22 mouse cellular contexts compared by ENCODE assay signal in genomic region chr17:46691390-46691789, GRCm38 (mm10). TPM values are rescaled to one million over a fixed set of nuclear protein-coding genes. Genes with fewer than 3 reads are reported as not detected.
DNase-seq lines count a peak whose midpoint lies in the region; ATAC-seq and TF ChIP-seq lines count a peak whose summit lies in the region.
"Had no signal": no experiment of that assay in that cellular context is flagged by ENCODE, and none has a peak within 500 bp of the region (broad histone marks: within the 10 kb centered on the region; RNA-seq: fewer than 3 reads in every experiment).

No protein-coding gene starts in this region.

- H3K4me3 ChIP-seq in midbrain, postnatal 0 days (ENCODE audit: low read depth, low read length): no peak overlapping the region
- H3K4me3 ChIP-seq in midbrain, embryonic 16.5 days (ENCODE audit: low read depth, low read length): no peak overlapping the region
- no peak overlapping the region for H3K4me3 ChIP-seq in heart, adult 2 months
- H3K4me3 ChIP-seq: embryonic facial prominence, embryonic 10.5 days; forebrain, embryonic 13.5 days; heart, embryonic 10.5 days; hindbrain, embryonic 13.5 days; intestine, embryonic 15.5 days had no signal

- TF ChIP-seq CTCF in midbrain, postnatal 0 days (IDR thresholded peaks at IDR 0.05): 0 out of 2 replicates have a peak, but pooled peaks have one; percentile 4
- no peak for TF ChIP-seq CTCF in heart, adult 2 months (IDR thresholded peaks at IDR 0.05)

- H3K27me3 ChIP-seq in midbrain, postnatal 0 days (ENCODE audit: insufficient read depth, low read length): no peaks in the 10 kb centered on the region
- H3K27me3 ChIP-seq in midbrain, embryonic 16.5 days (ENCODE audit: control insufficient read depth, insufficient read depth, low read depth, low read length): no peaks in the 10 kb centered on the region
- H3K27me3 ChIP-seq in heart, adult 2 months (ENCODE audit: control insufficient read depth, insufficient read depth, low read length): no peaks in the 10 kb centered on the region
- H3K27me3 ChIP-seq: forebrain, embryonic 13.5 days; hindbrain, embryonic 13.5 days; intestine, embryonic 15.5 days had no signal

- intact Hi-C loops in heart, adult 2 months (cut with DNase I): no loop called here

- no peak for DNase-seq in midbrain, postnatal 0 days (ENCODE audit: low spot score)
- DNase-seq in CD4-positive helper T cell, adult 2 months (ENCODE audit: low read depth, low spot score): peak; percentile 21
- peak; percentile 48 for DNase-seq in induced T-regulatory cell, adult 2 months (ENCODE audit: low read depth)
- no peak for DNase-seq in ovary, postnatal 36 days (ENCODE audit: low spot score)
- DNase-seq in adrenal gland, adult 2 months: no peak
- no peak for DNase-seq in heart, adult 2 months
- DNase-seq: adrenal gland, postnatal 25 days; cerebellum, adult 18-20 months; cerebellum, adult 9-11 months; cerebellum, postnatal 36 days; forebrain, postnatal 0 days; gastrocnemius, postnatal 14 days; heart, postnatal 10 days had no signal

- no peak for TF ChIP-seq POLR2A in heart, adult 2 months (IDR thresholded peaks at IDR 0.05; ENCODE audit: insufficient read depth, low read depth, low read length)

- H3K36me3 ChIP-seq in midbrain, postnatal 0 days (ENCODE audit: insufficient read depth, low read length): peaks cover 6% of the 10 kb centered on the region
- H3K36me3 ChIP-seq in midbrain, embryonic 16.5 days (ENCODE audit: control insufficient read depth, insufficient read depth, low read length): peaks cover 9% of the 10 kb centered on the region
- H3K36me3 ChIP-seq in heart, adult 2 months (ENCODE audit: control insufficient read depth, insufficient read depth, low read length): no peaks in the 10 kb centered on the region

- H3K27ac ChIP-seq in midbrain, postnatal 0 days (ENCODE audit: low read depth, low read length): no peak overlapping the region
- H3K27ac ChIP-seq in midbrain, embryonic 16.5 days (ENCODE audit: low read length): no peak overlapping the region
- no peak overlapping the region for H3K27ac ChIP-seq in heart, adult 2 months
- H3K27ac ChIP-seq: embryonic facial prominence, embryonic 10.5 days; forebrain, embryonic 13.5 days; heart, embryonic 10.5 days; hindbrain, embryonic 13.5 days; hindbrain, postnatal 0 days; intestine, embryonic 15.5 days had no signal

- TF ChIP-seq EP300 in heart, adult 2 months (IDR thresholded peaks at IDR 0.05; ENCODE audit: insufficient read depth, low read depth, low read length): no peak

- no peak overlapping the region for H3K9ac ChIP-seq in midbrain, postnatal 0 days (replicated peaks; ENCODE audit: low read length, poor library complexity, severe bottlenecking)
- H3K9ac ChIP-seq in midbrain, embryonic 16.5 days (ENCODE audit: low read depth, low read length): no peak overlapping the region
- no peak overlapping the region for H3K9ac ChIP-seq in heart, adult 2 months (ENCODE audit: low read depth, low read length)
- H3K9ac ChIP-seq: forebrain, embryonic 13.5 days; forebrain, postnatal 0 days; hindbrain, embryonic 13.5 days; intestine, embryonic 15.5 days had no signal

- no peak for ATAC-seq in midbrain, postnatal 0 days (ENCODE audit: low FRiP score)
- no peak for ATAC-seq in midbrain, embryonic 16.5 days
- ATAC-seq: activated CD4-positive, CD25-positive, alpha-beta regulatory T cell, adult 4 months; forebrain, embryonic 13.5 days; forebrain, postnatal 0 days; hindbrain, postnatal 0 days; intestine, embryonic 15.5 days had no signal

- H3K79me2 ChIP-seq in heart, adult 2 months (replicated peaks; ENCODE audit: control insufficient read depth, insufficient read depth, low read length): peaks cover 2% of the 10 kb centered on the region; the same call in 1 of the 2 replicates

- H3K9me3 ChIP-seq in midbrain, postnatal 0 days (ENCODE audit: low read length): no peaks in the 10 kb centered on the region
- no peaks in the 10 kb centered on the region for H3K9me3 ChIP-seq in midbrain, embryonic 16.5 days (replicated peaks; ENCODE audit: control insufficient read depth, low read length, poor library complexity, severe bottlenecking)
- H3K9me3 ChIP-seq: embryonic facial prominence, embryonic 10.5 days; forebrain, embryonic 13.5 days; G1E; heart, embryonic 10.5 days; hindbrain, embryonic 13.5 days; intestine, embryonic 15.5 days had no signal

- H3K4me1 ChIP-seq in midbrain, postnatal 0 days (ENCODE audit: insufficient read depth, low read length): no peaks in the 10 kb centered on the region
- H3K4me1 ChIP-seq in midbrain, embryonic 16.5 days (ENCODE audit: control insufficient read depth, insufficient read depth, low read length): no peaks in the 10 kb centered on the region
- no peaks in the 10 kb centered on the region for H3K4me1 ChIP-seq in heart, adult 2 months (ENCODE audit: control insufficient read depth, insufficient read depth, low read length)
- H3K4me1 ChIP-seq: embryonic facial prominence, embryonic 10.5 days; forebrain, embryonic 13.5 days; hindbrain, embryonic 13.5 days; intestine, embryonic 15.5 days had no signal

- no peak overlapping the region for H3K4me2 ChIP-seq in midbrain, postnatal 0 days (ENCODE audit: low read depth, low read length, poor library complexity, severe bottlenecking)
- H3K4me2 ChIP-seq in midbrain, embryonic 16.5 days (ENCODE audit: low read length): no peak overlapping the region
- H3K4me2 ChIP-seq: forebrain, embryonic 13.5 days; hindbrain, embryonic 13.5 days; intestine, embryonic 15.5 days had no signal

- WGBS in midbrain, postnatal 0 days: 90% methylated on average over 2 of the region's 2 CpGs
- 97% methylated on average over 2 of the region's 2 CpGs for WGBS in midbrain, embryonic 16.5 days
- 89% methylated on average over 2 of the region's 2 CpGs for WGBS in heart, adult 2 months

RNA-seq across cellular contexts. Expression of gene Klhdc3, which starts 10.7 kb away (rescaled TPM):
- total RNA-seq in midbrain, postnatal 0 days (2014; rRNA removed): 98.7 and 99.7 TPM in 2 replicates
- polyA plus RNA-seq in midbrain, postnatal 0 days (2015; fragmentation: Nextera tagmentation; extraction: Ambion mirVana): 185 and 192 TPM in 2 replicates
- 173 TPM in 2 replicates for polyA plus RNA-seq in midbrain, embryonic 16.5 days (2015; fragmentation: Nextera tagmentation; extraction: Ambion mirVana)
- 10 to 100 TPM; 57.5 to 64.0 TPM for total RNA-seq in adrenal gland, adult 2 months (2021)
- 78.2 and 100 TPM in 2 replicates for polyA plus RNA-seq in adrenal gland, adult 2 months (2012; rRNA removed)
- total RNA-seq in heart, adult 2 months (2021): 10 to 100 TPM; 57.3 to 68.9 TPM
- polyA plus RNA-seq in heart, adult 2 months (2012; rRNA removed): 91.8 and 105 TPM in 2 replicates

RNA-seq across cellular contexts. Expression of gene Mea1, which starts 12.8 kb away (rescaled TPM):
- 130 and 171 TPM in 2 replicates for total RNA-seq in midbrain, postnatal 0 days (2014; rRNA removed)
- polyA plus RNA-seq in midbrain, postnatal 0 days (2015; fragmentation: Nextera tagmentation; extraction: Ambion mirVana): 314 and 362 TPM in 2 replicates
- polyA plus RNA-seq in midbrain, embryonic 16.5 days (2015; fragmentation: Nextera tagmentation; extraction: Ambion mirVana): 285 and 318 TPM in 2 replicates
- total RNA-seq in adrenal gland, adult 2 months (2021): 100 to 1,000 TPM; 106 to 114 TPM
- 44.9 and 50.8 TPM in 2 replicates for polyA plus RNA-seq in adrenal gland, adult 2 months (2012; rRNA removed)
- 10 to 100 TPM; 45.4 to 50.3 TPM for total RNA-seq in heart, adult 2 months (2021)
- 35.3 and 37.8 TPM in 2 replicates for polyA plus RNA-seq in heart, adult 2 months (2012; rRNA removed)

RNA-seq across cellular contexts. Expression of gene Ppp2r5d, which starts 13.5 kb away (rescaled TPM):
- total RNA-seq in midbrain, postnatal 0 days (2014; rRNA removed): 118 and 128 TPM in 2 replicates
- 94.1 and 103 TPM in 2 replicates for polyA plus RNA-seq in midbrain, postnatal 0 days (2015; fragmentation: Nextera tagmentation; extraction: Ambion mirVana)
- polyA plus RNA-seq in midbrain, embryonic 16.5 days (2015; fragmentation: Nextera tagmentation; extraction: Ambion mirVana): 94.8 and 102 TPM in 2 replicates
- 10 to 100 TPM; 42.6 to 50.3 TPM for total RNA-seq in adrenal gland, adult 2 months (2021)
- 44.2 and 46.1 TPM in 2 replicates for polyA plus RNA-seq in adrenal gland, adult 2 months (2012; rRNA removed)
- 10 to 100 TPM; 28.1 to 32.0 TPM for total RNA-seq in heart, adult 2 months (2021)
- 30.8 and 40.6 TPM in 2 replicates for polyA plus RNA-seq in heart, adult 2 months (2012; rRNA removed)

RNA-seq across cellular contexts. Expression of gene Rrp36, which starts 17.2 kb away (rescaled TPM):
- total RNA-seq in midbrain, postnatal 0 days (2014; rRNA removed): 26.9 and 27.6 TPM in 2 replicates
- 47.1 and 52.2 TPM in 2 replicates for polyA plus RNA-seq in midbrain, postnatal 0 days (2015; fragmentation: Nextera tagmentation; extraction: Ambion mirVana)
- polyA plus RNA-seq in midbrain, embryonic 16.5 days (2015; fragmentation: Nextera tagmentation; extraction: Ambion mirVana): 51.8 and 52.4 TPM in 2 replicates
- total RNA-seq in adrenal gland, adult 2 months (2021): 10 to 100 TPM; 24.2 to 28.5 TPM
- 21.7 and 23.8 TPM in 2 replicates for polyA plus RNA-seq in adrenal gland, adult 2 months (2012; rRNA removed)
- total RNA-seq in heart, adult 2 months (2021): 10 to 100 TPM; 10.7 to 11.3 TPM
- polyA plus RNA-seq in heart, adult 2 months (2012; rRNA removed): 19.4 and 24.3 TPM in 2 replicates

RNA-seq across cellular contexts. Expression of gene Pex6, which starts 19.9 kb away (rescaled TPM):
- total RNA-seq in midbrain, postnatal 0 days (2014; rRNA removed): 37.8 and 38.5 TPM in 2 replicates
- polyA plus RNA-seq in midbrain, postnatal 0 days (2015; fragmentation: Nextera tagmentation; extraction: Ambion mirVana): 17.6 and 18.3 TPM in 2 replicates
- 22.6 and 22.7 TPM in 2 replicates for polyA plus RNA-seq in midbrain, embryonic 16.5 days (2015; fragmentation: Nextera tagmentation; extraction: Ambion mirVana)
- total RNA-seq in adrenal gland, adult 2 months (2021): 10 to 100 TPM; 49.5 to 69.2 TPM
- polyA plus RNA-seq in adrenal gland, adult 2 months (2012; rRNA removed): 167 and 190 TPM in 2 replicates
- total RNA-seq in heart, adult 2 months (2021): 10 to 100 TPM; 33.4 to 36.5 TPM
- polyA plus RNA-seq in heart, adult 2 months (2012; rRNA removed): 33.7 and 34.1 TPM in 2 replicates

Comparison
In these comparisons a context has a peak if more than half of its experiments do, and no peak if none do; other contexts are left out.
1. DNase-seq: peak in CD4-positive helper T cell, adult 2 months (single experiment) and induced T-regulatory cell, adult 2 months (single experiment); none in midbrain, postnatal 0 days (single experiment), ovary, postnatal 36 days (single experiment), adrenal gland, adult 2 months (single experiment) and heart, adult 2 months (0 of 2).